Mouse (Mus musculus) cerebellum, adult 11 months (tissue): ENCODE data around the gene Gm20388.
A peak's percentile ranks its signal among the peaks of the same experiment; 100 is the strongest.

Experiments used
- DNase-seq: peaks from one replicate; pipeline ENCODE4 v3.0.0; 2022

Gene Gm20388

DNA sequence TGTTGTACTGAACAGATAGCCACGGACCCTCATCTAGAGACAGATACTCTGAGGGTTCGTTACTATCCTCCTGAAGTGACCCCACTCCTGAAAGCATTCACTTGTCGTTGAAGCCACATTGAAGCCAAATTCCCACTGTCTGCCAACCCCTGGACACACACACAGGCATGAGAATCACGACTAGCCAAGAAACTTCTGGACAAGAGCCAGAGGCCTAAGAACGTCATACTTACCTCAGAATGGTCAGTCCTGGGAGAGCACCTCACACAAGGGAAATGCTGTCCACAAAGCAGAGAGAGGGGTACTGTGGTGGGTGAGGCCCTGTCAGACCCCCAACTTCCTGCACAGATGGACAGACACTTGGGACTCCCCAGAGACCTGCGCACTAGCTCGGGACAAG lies 1985.3 kb downstream of the Gm20388 start:
- DNase-seq: no peak

DNA sequence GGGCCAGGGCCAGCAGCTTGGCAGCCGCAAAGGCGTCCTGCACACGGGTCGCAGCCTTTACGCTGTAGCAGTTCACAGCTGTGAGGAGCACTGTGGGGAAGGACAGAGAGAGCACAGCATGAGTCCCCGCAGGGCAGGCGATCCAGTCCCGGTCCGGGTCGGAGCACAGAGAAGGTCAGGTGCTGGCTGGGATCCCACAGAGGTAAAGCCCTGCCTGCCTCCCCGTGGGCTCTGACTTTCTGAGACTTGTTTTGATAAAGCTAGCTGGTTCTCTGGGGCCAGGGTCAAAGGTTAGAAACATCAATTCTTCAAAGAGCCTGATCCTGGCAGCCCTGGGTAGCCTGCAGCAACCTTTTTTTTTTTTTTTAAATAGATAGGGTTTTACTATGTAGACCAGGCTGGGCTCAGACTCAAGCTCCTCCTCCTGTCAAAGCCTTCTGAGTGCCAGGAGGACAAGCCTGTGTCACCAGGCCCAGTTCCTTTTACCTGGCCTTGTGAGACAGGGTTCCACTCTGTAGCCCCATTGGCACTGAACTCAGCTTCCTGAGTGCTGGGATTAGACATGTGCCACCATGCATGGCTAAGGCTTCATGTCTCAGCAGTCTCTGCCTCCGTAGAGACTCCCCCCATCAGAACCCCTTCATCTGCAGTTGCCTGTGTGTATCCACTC lies 1986.0 kb downstream of the Gm20388 start:
- DNase-seq: no peak

DNA sequence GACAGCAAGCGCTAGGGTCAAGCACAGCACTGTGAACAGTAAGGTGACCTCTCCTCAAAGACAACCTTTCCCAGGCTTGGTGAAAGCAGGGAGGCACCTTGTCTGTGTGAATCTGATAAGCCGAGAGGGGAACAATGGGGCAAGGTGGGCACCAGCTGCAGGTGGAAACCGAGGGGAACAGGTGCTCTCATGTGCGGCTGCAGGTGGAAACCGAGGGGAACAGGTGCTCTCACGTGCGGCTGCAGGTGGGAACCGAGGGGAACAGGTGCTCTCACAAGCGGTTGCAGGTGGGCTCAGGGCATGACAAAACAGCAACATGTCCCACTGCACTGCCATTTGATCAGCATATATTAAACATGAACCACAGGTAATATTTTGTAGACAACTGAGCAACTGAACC lies 1986.6 kb downstream of the Gm20388 start:
- DNase-seq: no peak

DNA sequence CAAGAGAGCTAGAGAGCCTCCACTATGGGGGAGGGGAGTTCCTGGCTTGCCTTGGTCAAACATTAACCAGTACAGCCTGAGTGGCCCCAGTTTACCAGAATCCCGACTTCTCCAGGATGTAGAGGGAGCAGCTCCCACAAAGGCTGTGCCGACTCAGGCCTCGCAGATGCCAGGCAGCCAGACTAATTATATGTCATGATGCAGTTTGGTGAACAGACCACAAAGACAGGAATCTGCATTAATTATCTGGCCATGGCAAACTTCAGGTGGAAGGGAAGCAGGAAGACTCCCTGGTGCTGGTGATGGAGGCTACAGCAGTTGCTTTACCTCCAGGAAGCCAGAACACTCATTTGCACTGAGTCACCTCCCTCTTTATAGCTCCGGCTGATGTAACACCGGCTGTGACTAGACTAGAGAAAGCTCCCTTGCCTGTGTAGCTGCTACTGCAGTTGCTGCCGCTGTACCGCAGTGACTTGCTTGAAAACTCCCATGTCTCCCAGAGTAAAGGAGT lies 1987.3 kb downstream of the Gm20388 start:
- DNase-seq: no peak

DNA sequence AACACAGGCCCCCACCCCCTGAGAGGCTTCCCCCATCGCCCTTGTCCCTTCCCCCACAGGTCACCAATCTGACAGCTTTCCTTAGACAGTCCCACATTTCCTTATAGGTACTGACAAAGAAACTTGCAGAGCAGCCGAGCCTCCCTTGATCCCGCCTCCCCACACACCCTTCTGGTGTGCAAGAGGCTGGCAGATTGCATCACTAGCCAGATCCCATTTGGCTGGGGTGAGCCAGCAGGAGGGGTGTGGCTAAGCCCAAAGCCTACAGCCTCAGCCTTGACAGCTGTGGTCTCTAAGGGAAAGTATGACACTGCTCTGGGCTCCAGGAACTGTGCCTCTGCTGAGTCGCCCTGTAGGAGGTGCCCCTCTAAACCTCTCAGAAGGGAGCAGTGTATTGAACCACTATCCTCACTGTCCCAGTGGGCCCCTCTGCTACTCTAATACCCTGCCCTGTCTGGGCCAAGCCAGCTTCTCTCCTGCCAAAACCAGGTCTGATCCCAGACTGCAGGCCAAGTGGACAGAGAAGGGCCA lies 1987.8 kb downstream of the Gm20388 start:
- DNase-seq: peak; percentile 51

DNA sequence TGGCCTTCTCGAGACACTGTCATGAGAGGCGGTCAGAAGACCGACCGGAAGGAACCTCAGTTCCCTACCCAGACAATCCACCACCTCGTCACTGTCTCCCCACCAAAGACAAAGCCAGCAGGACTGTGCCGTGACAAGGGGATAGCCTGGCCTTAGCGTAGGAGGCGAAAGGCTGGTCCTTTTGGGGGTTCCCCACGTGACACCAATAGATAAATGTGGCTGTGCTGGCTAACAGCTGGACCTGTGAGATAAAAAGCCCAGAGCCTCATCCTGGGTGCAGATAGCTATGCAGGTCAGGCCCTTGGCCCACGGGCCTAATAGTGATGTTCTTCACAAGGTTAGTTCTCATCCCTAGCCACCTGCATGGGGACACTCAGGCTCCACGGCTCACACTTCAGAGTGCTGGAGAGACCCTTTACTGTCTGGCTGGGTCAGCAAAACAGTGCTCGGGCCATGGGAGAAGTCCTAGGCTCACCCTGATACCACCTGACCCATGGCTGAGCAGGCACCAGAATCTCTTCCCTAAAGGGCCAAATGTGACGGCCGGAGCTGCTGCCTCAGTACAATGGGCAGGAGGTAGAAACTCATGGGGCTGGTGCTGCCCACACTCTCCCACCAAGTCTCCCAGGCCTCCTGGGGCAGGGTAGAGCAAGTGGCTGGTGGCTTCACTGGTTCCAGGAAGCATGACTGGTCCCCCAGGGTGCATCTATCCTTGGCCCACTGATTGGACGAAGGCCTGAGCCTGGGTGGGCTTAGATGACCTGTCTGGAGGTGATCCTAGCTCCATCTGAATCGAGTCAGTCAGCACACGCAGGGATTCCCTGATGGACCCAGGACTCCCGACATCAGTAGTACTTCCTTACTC lies 1988.8 kb downstream of the Gm20388 start:
- DNase-seq: no peak

DNA sequence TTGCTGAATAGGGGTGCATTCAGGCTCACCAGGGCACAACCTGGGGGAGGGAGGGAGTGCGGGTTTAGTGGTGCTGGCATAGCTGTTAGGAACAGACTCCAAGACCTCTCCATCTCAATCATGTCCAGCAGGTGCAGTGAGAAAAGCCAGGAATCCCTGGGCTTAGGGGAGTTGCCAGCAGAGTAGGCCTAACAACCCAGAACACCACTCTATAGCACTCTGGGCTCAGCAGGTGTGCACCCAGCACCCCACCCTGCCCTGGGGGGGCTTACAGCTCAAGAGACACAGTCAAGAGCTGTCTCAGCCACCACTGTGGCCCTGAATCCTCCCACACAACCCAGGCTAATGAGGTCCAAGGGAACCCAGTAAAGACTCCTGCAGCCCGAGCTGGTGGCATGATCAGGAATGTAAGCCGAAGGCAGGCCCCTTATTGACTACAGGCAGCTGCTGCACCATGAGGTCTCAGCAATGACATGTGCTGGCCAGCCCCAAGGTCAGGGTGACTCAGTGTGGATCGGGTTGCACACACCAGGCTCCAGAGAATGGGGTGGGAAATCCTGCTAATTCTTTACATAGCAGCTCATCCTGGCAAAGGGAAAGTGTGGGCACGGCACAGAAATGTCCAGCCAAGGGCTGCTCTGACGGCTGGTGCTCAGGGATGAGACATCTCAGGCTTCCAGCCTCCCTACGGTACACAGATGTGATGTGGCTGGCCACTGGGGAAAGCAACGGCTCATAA lies 1991.0 kb downstream of the Gm20388 start:
- DNase-seq: no peak

DNA sequence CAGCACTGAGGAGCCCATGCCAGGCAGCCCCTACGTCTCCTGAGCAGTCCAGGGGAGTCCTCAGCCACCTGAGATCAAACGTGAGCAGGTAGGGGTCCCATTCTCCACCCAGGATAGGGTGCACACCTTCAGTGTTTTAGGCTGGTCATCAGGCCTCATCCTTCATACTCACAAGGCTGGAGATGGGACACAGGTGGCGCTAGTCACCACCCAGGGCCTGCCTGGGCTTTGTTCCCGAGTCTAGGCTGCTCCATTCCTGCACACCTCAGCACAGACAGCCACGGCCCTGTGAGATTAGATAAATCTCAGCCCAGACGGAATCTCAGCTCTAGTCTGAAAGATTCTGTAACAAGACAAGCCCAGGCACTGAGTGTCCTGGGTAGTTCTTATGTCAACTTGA lies 1993.3 kb downstream of the Gm20388 start:
- peak; percentile 63 for DNase-seq

DNA sequence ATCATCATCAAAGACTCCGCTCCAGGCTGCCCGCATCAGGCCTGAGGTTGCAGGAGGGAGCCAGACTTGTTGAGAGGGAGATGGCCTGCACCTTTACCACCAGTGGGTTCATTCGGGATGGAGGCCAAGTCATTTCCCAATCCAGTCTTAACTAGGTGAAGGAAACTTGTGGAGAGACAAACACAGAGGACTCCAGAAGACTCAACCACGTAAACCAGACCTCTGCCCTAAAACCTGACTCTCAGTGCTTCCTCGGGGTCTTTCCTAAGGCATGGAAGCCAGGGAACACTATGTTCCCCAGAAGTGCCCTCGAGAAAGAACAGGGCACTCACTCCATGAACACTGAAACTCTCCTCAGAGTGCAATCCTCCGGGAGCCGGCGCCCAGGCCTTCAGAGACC lies 1994.4 kb downstream of the Gm20388 start:
- DNase-seq: no peak

DNA sequence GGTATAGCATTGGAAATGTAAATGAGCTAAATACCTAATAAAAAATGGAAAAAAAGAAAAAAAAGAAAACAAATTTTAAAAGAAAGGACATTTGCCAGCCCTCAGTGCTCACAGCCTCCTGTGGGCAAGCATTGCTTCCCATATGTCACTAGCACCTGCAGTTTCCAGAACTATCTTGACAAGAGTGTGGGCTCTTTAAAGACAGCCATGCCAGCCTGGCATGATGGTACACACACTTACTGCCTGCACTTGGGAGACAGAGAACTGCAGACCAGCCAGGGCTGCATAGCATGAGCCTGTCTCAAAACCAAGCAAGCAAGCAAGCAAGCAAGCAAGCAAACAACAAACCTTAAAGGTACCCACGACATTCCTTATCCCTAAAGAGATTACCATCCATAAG lies 1994.8 kb downstream of the Gm20388 start:
- no peak for DNase-seq

DNA sequence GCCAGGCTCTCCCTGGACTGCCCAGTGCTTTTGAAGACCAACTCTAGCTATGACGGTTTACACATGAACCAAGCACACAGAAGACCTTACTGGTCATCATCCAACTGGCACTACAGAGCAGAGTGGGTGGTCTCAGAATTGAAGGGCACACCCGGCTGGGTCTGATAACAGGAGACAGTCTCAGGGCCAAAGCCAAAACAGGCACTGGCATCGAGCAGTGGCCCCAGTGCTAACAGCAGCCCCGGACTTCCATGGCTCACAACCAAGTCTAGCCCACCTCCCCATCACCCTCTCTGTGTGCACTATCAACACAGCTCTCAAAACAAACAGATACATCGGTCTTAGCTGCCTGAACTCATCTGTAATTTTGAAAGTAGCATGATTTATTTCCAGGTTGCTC lies 1995.2 kb downstream of the Gm20388 start:
- DNase-seq: no peak

DNA sequence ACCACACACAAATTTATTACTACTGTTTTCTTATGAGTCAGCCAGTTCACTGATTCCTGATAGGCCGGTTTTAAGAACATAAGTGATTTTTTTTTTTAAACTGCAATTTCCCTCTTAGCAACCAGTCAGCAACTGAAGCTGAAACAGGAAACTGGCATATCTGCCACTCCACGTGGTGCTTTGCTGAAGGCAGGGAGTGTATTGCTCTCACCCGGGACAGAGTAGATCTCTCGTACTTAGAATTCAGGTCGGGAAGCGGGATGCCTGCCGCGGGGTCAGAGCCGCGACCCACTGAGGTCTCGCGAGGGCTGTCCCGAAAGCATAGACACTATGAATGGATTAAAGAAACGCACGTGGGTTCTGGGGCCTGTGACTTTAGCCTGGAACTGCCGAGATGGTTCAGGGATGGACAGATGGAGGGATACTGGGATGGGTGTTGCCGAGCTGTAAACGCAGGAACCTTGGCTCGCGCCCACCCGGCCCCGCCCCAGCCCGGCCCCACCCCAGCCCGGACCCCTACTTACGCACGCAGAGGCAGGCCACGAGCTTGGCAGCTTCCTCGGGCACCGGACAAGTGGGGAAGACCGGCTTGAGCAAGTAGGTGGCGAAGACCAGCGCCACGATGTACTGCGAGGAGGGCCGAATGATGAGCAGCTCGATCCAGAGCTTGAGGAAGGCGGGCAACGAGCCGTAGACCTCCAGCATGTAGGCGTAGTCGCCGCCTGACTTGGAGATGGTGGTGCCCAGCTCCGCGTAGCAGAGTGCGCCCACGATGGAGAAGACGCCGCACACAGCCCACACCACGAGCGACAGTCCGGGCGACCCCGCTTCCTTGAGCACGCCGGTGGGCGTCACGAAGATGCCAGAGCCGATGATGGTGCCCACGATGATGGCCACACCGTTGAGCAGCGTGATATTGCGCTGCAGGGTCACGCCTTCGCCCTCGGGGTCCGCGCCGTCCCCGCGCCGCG lies 1996.2 kb downstream of the Gm20388 start:
- no peak for DNase-seq

DNA sequence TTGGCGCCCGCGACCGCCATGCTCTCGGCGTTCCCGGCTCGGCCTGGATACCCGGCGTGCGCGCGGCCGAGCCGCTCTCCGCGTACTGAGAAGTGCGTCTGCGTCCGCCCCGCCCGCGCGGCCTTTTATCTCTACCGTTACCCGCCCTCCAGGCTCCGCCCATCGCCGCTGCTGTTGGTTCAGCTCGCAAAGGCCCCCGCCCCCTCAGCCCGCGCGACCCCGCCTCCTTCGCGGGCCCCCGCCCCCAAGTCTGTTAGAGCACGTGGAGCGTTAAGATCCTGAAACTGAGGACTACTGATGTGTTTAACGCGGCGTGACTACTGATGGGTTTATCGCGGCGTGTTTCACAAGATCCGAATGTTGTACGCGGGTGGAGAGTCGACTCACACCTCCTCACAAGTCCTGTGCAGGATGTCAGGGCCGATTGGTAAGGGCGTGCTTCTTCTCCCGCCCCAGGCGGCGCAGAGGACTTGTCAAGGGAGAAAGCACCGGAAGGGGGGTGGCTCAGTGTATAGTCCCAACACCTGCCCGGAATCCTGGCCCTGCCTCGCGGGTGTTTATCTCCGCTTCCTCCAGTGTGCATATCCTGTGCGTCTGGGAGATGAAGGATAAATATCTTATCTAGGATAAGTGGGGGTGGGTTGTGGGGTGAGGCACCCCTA lies 1997.1 kb downstream of the Gm20388 start, which contains the start of gene Slc7a5:
Gene Slc7a5, minus strand, starts transcription at position 108 of the 662 bp plus-strand sequence.
- peak; percentile 96 for DNase-seq

DNA sequence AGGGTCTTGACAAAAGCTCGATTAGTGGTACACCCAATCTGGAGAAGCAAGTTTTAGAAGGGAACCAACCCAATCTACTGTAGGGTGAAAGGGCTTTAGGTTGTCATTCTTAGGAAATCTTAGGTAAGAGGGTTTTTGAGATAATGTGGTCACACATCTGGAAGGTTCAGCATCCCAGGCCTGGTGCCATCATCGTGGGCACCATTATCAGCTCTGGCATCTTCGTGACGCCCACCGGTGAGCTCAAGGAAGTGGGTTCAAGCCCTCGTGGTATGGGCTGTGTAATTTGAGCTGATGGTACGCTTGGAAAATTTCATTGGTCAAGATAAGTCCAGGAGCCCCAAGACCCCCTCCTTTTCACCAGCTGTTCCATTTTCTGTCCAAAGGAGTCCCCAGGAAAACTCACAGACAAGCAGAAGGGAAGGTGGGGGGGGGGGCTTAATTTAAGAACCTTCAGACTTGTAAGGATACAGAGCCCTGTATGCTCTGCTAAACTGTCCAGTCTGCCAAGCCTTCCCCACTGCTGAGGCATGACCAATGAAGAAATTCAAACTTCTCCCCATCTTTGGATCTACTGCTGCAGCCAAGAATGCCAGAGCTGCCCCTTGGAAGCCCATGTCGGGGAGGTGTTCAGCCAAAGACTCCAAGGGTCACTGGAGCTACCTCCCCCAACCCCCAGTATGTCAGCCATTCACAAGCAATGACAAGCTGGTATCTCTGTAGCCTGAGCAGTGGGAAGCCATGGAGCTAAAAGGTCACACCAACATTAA lies 1997.9 kb downstream of the Gm20388 start:
- DNase-seq: no peak

DNA sequence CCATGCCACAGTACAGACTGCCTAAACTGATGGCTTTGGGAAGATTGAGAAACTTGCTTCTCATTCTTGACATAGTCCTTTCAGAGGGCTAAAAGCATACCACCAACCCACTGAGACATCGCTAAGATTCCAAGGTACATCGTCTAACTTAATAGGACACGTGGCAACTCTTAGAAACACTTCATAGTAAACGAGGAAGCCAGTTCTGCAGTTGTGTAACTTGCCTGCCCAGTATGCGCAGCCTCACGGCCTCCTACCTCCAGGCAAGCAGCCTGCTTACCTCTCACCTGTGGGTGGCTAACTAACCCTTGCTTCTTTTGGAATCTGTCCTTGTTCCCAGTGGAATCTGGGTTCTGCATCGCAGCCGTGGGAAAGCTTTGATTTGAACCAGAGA lies 1998.5 kb downstream of the Gm20388 start:
- DNase-seq: no peak

DNA sequence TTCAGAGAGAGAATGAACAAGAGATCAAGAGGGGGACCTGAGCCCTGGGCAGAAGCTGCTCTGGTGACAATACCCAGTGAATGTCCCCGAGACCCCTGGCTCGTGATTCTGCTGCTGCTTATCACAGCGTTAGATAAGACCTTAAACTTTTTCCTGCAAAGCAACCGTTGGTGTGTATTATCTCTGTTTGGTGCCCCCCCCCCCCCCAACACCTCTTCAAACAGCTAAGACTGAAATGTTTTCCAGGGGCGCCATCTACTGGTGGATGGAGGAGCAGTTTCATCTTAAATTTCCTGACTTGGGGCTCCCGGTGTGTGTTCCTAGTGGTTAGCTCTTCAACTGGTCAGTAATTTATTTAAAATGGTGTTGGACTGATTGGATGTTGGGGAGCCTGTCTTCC lies 1999.0 kb downstream of the Gm20388 start:
- peak; percentile 77 for DNase-seq

DNA sequence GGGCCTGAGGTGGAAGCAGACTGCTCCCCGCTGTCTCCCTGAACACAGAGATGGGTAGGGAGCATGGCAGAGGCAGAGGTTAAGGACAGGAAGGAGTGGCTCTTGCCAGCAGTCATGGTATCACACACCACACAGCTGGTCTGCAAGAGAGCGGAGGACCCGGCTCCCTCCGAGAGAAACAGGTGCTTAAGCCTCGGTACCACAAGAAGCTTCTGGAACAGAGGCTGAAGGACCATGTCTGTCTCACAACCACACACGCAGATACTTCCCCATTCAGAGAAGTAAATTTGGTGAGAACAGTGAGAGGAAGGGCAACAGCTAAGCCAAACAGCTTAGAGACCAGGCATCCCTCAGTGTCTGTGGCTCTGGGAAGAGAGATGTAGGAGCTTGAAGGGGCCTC lies 2000.8 kb downstream of the Gm20388 start:
- no peak for DNase-seq

DNA sequence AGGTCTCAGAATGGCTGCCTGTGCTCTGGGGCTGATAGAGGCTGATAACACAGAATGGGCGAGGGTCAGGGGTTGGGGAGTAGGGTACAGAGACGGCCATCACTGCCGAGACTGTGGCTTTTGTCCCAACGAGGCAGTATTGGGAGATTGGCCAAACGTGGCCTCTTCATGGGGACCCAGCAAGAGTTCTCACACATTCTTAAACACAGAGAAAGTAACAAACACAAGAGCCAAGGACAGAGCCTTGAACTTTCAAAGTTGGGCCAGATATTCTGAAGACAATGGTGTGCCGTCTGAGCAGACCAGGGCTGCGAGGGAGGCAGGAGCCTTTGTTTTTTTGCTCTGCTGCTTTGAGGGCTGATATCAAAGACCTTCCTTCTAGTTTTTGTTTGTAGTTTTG lies 2001.3 kb downstream of the Gm20388 start:
- no peak for DNase-seq

DNA sequence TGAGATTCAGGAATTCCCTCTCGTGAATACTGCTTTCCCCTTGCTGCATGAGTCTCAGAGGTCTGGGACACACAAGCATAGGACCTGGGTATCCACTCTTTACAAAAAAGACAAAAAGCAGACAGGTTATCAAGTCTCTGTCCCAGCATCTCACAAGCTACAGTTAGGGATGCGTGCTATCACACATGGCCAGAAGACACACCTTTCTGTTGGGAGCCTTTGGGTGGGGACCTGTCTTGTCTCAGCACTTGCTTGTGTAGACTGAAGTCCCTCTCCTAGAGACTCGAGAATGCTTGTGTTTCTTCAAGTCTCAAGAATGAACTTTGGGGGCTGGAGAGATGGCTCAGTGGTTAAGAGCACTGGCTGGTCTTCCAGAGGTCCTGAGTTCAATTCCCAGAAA lies 2002.2 kb downstream of the Gm20388 start:
- no peak for DNase-seq

DNA sequence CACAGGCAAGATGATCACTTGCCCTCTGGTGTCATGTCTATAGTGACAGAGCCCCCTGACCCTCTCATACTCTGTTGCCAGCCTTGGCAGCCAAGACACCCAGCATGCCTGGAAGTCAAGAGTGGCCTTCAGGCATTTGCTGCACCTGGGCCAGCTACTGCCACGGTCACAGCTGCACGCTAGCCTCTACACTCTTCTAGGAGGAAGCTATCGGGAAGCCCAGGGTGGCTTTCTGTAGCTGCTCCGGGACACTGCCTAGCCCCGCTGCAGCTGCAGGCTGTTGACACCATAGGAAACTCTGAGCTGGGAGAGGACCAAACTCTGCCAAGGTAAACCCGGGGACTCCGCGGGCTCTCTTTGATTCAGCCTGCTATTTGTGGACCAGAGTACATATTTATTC lies 2002.7 kb downstream of the Gm20388 start:
- no peak for DNase-seq

DNA sequence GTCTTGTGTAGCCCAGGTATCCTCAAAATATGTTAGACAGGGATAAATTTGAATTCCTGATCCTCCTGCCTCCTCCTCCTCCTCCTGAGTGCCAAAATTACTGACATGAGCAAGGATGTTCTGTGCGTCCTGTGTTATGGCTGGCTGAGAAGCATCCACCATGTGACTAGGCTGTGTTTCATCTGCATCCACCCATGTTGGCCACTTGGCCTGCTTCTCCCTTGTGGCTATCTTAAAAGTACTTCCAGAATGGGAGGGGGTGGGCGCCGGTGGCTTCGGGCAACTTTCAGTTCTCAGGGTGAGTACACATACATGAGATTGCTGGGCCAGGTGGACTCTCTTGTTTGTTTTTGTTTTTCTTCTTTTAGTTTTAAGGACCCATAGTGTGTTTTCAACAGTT lies 2008.5 kb downstream of the Gm20388 start:
- DNase-seq: no peak
